Mouse (Mus musculus) liver, adult 2 months (tissue): Measurements from ENCODE around the gene Plekhm3.

Experiments
- CTCF ChIP-seq: fragments of 200-500 bp; IDR thresholded peaks from 2 replicates; pipeline ENCODE4 v1.5.1; 2011; ENCODE audit warnings: low read depth, low read length, control low read depth
- POLR2A ChIP-seq: fragments of 200-500 bp; IDR thresholded peaks from 2 replicates; pipeline ENCODE4 v1.6.1; 2011; ENCODE audit warnings: low read length, control low read depth; ENCODE audit not compliant: insufficient read depth; ENCODE audit errors: extremely low read depth

DNA sequence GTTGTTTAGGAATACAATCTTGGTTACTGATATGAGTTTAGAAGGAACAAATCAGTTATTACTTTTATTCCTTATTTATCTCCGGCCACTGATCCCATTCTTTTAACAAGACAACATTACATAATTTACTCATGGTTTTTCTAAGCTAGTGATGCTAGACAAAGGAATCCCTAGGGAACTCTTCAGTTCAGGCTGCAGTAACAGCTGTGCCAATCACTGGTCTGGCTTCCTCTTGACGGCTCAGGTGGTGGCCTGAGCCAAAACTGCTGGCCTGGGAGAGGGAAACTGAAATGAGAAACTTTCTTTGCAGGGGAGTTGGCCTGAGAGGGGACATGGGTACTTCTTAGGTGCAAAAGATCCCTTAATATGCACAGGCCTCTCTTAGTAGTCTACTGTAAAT, 151.4 kb downstream of the Plekhm3 start:
- TF ChIP-seq POLR2A (no peak), CTCF (no peak)
